In genomic region chr6:72139508-72140193, GRCm38 (mm10) we compare ENCODE assay signal across 15 mouse cellular contexts. TPM values are rescaled to one million over a fixed set of nuclear protein-coding genes. Genes with fewer than 3 reads are reported as not detected.
A peak's percentile ranks its signal among the peaks of the same experiment; 100 is the strongest.
DNase-seq lines count a peak whose midpoint lies in the region; ATAC-seq and TF ChIP-seq lines count a peak whose summit lies in the region.
"Had no signal": no experiment of that assay in that cellular context is flagged by ENCODE, and none has a peak within 500 bp of the region (broad histone marks: within the 10 kb centered on the region; RNA-seq: fewer than 3 reads in every experiment).

No protein-coding gene starts in this region.

- H3K27ac ChIP-seq in MEL (ENCODE audit: control insufficient read depth, low read depth, low read length): peak overlapping the region; percentile 68
- H3K27ac ChIP-seq in liver, embryonic 15.5 days (replicated peaks): peak overlapping the region; percentile 71
- no peak overlapping the region for H3K27ac ChIP-seq in forebrain, embryonic 14.5 days (ENCODE audit: low read depth, low read length)
- no peak overlapping the region for H3K27ac ChIP-seq in forebrain, embryonic 15.5 days (replicated peaks)
- H3K27ac ChIP-seq: lung, embryonic 15.5 days had no signal

- no peaks in the 10 kb centered on the region for H3K27me3 ChIP-seq in MEL (ENCODE audit: control insufficient read depth in 1 of 2, insufficient read depth in 2 of 2, low read length in 2 of 2)
- no peaks in the 10 kb centered on the region for H3K27me3 ChIP-seq in liver, embryonic 15.5 days
- no peaks in the 10 kb centered on the region for H3K27me3 ChIP-seq in forebrain, embryonic 14.5 days (replicated peaks; ENCODE audit: control insufficient read depth, insufficient read depth, low read length)
- H3K27me3 ChIP-seq in forebrain, embryonic 15.5 days: no peaks in the 10 kb centered on the region
- H3K27me3 ChIP-seq: CH12.LX; lung, embryonic 15.5 days had no signal

- 57% methylated on average over 9 of the region's 9 CpGs for WGBS in liver, embryonic 15.5 days (ENCODE audit: insufficient replicate concordance)
- 83% methylated on average over 9 of the region's 9 CpGs for WGBS in forebrain, embryonic 14.5 days
- WGBS in forebrain, embryonic 15.5 days: 85% methylated on average over 9 of the region's 9 CpGs

- no peak overlapping the region for H3K9ac ChIP-seq in MEL (ENCODE audit: control insufficient read depth, low read depth, low read length, poor library complexity, severe bottlenecking)
- no peak overlapping the region for H3K9ac ChIP-seq in liver, embryonic 15.5 days
- H3K9ac ChIP-seq in forebrain, embryonic 14.5 days (ENCODE audit: low read length): no peak overlapping the region
- no peak overlapping the region for H3K9ac ChIP-seq in forebrain, embryonic 15.5 days (replicated peaks)
- H3K9ac ChIP-seq: lung, embryonic 15.5 days had no signal

- H3K9me3 ChIP-seq in MEL (replicated peaks; ENCODE audit: insufficient read depth, low read length): no peaks in the 10 kb centered on the region
- no peaks in the 10 kb centered on the region for H3K9me3 ChIP-seq in liver, embryonic 15.5 days (replicated peaks)
- no peaks in the 10 kb centered on the region for H3K9me3 ChIP-seq in forebrain, embryonic 14.5 days (replicated peaks; ENCODE audit: control insufficient read depth, low read length)
- H3K9me3 ChIP-seq in forebrain, embryonic 15.5 days: no peaks in the 10 kb centered on the region
- H3K9me3 ChIP-seq: lung, embryonic 15.5 days had no signal

- 0 out of 4 replicates have a peak, but pooled peaks have one; percentile 5 to 13 for TF ChIP-seq EP300 in MEL (IDR thresholded peaks at IDR 0.05; ENCODE audit: low read depth in 1 of 2, low read length in 2 of 2)

- no peaks in the 10 kb centered on the region for H3K79me2 ChIP-seq in MEL (ENCODE audit: control insufficient read depth, insufficient read depth, low read length, poor library complexity)

- DNase-seq in layer of hippocampus, adult 9-11 months: peak; percentile 36
- no peak for DNase-seq in layer of hippocampus, postnatal 36 days
- DNase-seq in 416B (ENCODE audit: low read depth) (peak; percentile 38), MEL (ENCODE audit: low read depth, low spot score) (peak; percentile 73)
- DNase-seq in urinary bladder, adult 2 months (ENCODE audit: low spot score): no peak
- DNase-seq in forebrain, embryonic 14.5 days (ENCODE audit: low spot score): no peak
- DNase-seq: cerebellum, postnatal 36 days; heart, postnatal 36 days; kidney, postnatal 36 days; right cerebral cortex, adult 18-20 months had no signal

- TF ChIP-seq RAD21 in MEL (IDR thresholded peaks at IDR 0.05; ENCODE audit: low read depth, low read length): no peak

- ATAC-seq in liver, embryonic 15.5 days (ENCODE audit: insufficient read depth): peak; percentile 17; the same call in 1 of the 2 replicates
- ATAC-seq in forebrain, embryonic 14.5 days: no peak
- ATAC-seq in forebrain, embryonic 15.5 days (replicated peaks): no peak
- ATAC-seq: midbrain, embryonic 16.5 days had no signal

- TF ChIP-seq CTCF in MEL (IDR thresholded peaks at IDR 0.05 in 2 of 3, conservative IDR thresholded peaks at IDR 0.05 in 1 of 3; ENCODE audit: control insufficient read depth in 1 of 3, insufficient read depth in 1 of 3, low read depth in 2 of 3, low read length in 3 of 3, poor library complexity in 1 of 3, severe bottlenecking in 1 of 3): no peak

- H3K4me3 ChIP-seq in MEL (ENCODE audit: control insufficient read depth in 1 of 2, insufficient read depth in 1 of 2, low read depth in 2 of 2, low read length in 2 of 2): no peak overlapping the region
- H3K4me3 ChIP-seq in liver, embryonic 15.5 days (replicated peaks): no peak overlapping the region
- H3K4me3 ChIP-seq in forebrain, embryonic 14.5 days (ENCODE audit: low read depth, low read length): no peak overlapping the region
- H3K4me3 ChIP-seq in forebrain, embryonic 15.5 days: no peak overlapping the region
- H3K4me3 ChIP-seq: lung, embryonic 15.5 days had no signal

- peaks cover 8 to 35% of the 10 kb centered on the region in 2 experiments for H3K4me1 ChIP-seq in MEL (ENCODE audit: control insufficient read depth in 1 of 2, insufficient read depth in 2 of 2, low read length in 2 of 2)
- peaks cover 42% of the 10 kb centered on the region for H3K4me1 ChIP-seq in liver, embryonic 15.5 days (replicated peaks)
- no peaks in the 10 kb centered on the region for H3K4me1 ChIP-seq in forebrain, embryonic 14.5 days (ENCODE audit: control insufficient read depth, insufficient read depth, low read length)
- no peaks in the 10 kb centered on the region for H3K4me1 ChIP-seq in forebrain, embryonic 15.5 days
- H3K4me1 ChIP-seq: lung, embryonic 15.5 days had no signal

- peak overlapping the region; percentile 15; the same call in 1 of the 2 replicates for H3K4me2 ChIP-seq in liver, embryonic 15.5 days
- H3K4me2 ChIP-seq in forebrain, embryonic 14.5 days (ENCODE audit: low read length): no peak overlapping the region
- no peak overlapping the region for H3K4me2 ChIP-seq in forebrain, embryonic 15.5 days (replicated peaks)
- H3K4me2 ChIP-seq: lung, embryonic 15.5 days had no signal

- no peak for TF ChIP-seq POLR2A in MEL (IDR thresholded peaks at IDR 0.05; ENCODE audit: control insufficient read depth in 1 of 2, insufficient read depth in 1 of 2, low read depth in 1 of 2, low read length in 2 of 2, poor library complexity in 1 of 2)

- peaks cover 1 to 37% of the 10 kb centered on the region in 2 experiments for H3K36me3 ChIP-seq in MEL (ENCODE audit: control insufficient read depth in 1 of 2, insufficient read depth in 2 of 2, low read length in 2 of 2)
- H3K36me3 ChIP-seq in liver, embryonic 15.5 days (replicated peaks): peaks cover 82% of the 10 kb centered on the region
- peaks cover 20% of the 10 kb centered on the region; the same call in 1 of the 2 replicates for H3K36me3 ChIP-seq in forebrain, embryonic 14.5 days (ENCODE audit: control insufficient read depth, insufficient read depth, low read length)
- H3K36me3 ChIP-seq in forebrain, embryonic 15.5 days: peaks cover 10% of the 10 kb centered on the region

TF ChIP-seq in MEL, 35 proteins besides CTCF, POLR2A, EP300 and RAD21:
- TF ChIP-seq ZC3H11A (IDR thresholded peaks at IDR 0.05; ENCODE audit: low read depth, low read length) (no peak), ELF1 (IDR thresholded peaks at IDR 0.05; ENCODE audit: low read depth, low read length) (no peak), ZNF384 (IDR thresholded peaks at IDR 0.05; ENCODE audit: low read depth, low read length) (peak; percentile 41; the same call in 1 of the 2 replicates), GATA1 (IDR thresholded peaks at IDR 0.05; ENCODE audit: low read depth, low read length) (no peak), USF1 (IDR thresholded peaks at IDR 0.05; ENCODE audit: low read depth, low read length) (no peak), GABPA (IDR thresholded peaks at IDR 0.05; ENCODE audit: low read depth, low read length) (no peak)
TF ChIP-seq in MEL: peak in this region for 1.

RNA-seq across cellular contexts. Expression of gene St3gal5, which starts 42.3 kb away (rescaled TPM):
- total RNA-seq in layer of hippocampus, postnatal 36 days (2021): 10 to 100 TPM; 97.7 to 99.5 TPM
- 20.1 and 24.4 TPM in 2 replicates for total RNA-seq in MEL (2012; rRNA removed)
- polyA plus RNA-seq in MEL (2012; ENCODE audit: insufficient read depth in 1 of 2, insufficient read length in 2 of 2, low read depth in 1 of 2, low replicate concordance in 2 of 2, missing spikeins in 1 of 2): 10 to 100 TPM in 1 of 2 experiments, not detected in 1; 51.8 TPM
- 185 and 213 TPM in 2 replicates for polyA plus RNA-seq in liver, embryonic 15.5 days (2015; fragmentation: Nextera tagmentation; extraction: Ambion mirVana)
- polyA plus RNA-seq in urinary bladder, adult 2 months (2012; rRNA removed): 22.3 and 25.0 TPM in 2 replicates
- 25.5 and 33.1 TPM in 2 replicates for polyA plus RNA-seq in forebrain, embryonic 14.5 days (2014; fragmentation: Nextera tagmentation; extraction: Ambion mirVana)
- 49.0 and 50.9 TPM in 2 replicates for polyA plus RNA-seq in forebrain, embryonic 15.5 days (2015; fragmentation: Nextera tagmentation; extraction: Ambion mirVana)

Comparison
In these comparisons a context has a peak if more than half of its experiments do, and no peak if none do; other contexts are left out.
1. DNase-seq: peak in layer of hippocampus, adult 9-11 months (single experiment), 416B (single experiment) and MEL (single experiment); none in layer of hippocampus, postnatal 36 days (0 of 2), urinary bladder, adult 2 months (single experiment) and forebrain, embryonic 14.5 days (single experiment).
2. H3K27ac ChIP-seq: peak in MEL (single experiment) and liver, embryonic 15.5 days (single experiment); none in forebrain, embryonic 14.5 days (single experiment) and forebrain, embryonic 15.5 days (single experiment).